Mouse (Mus musculus) bone marrow, adult 2 months (tissue): ENCODE data around the gene Kif5c.

Experiments
- CTCF ChIP-seq: fragments of 200-500 bp; IDR thresholded peaks from 2 replicates; pipeline ENCODE4 v1.5.1; 2011; ENCODE audit warnings: low read length, control low read depth; ENCODE audit not compliant: control insufficient read depth, insufficient read depth
- POLR2A ChIP-seq: fragments of 200-500 bp; IDR thresholded peaks from 2 replicates; pipeline ENCODE4 v1.6.1; 2011; ENCODE audit warnings: low read depth, mild to moderate bottlenecking, control low read depth, low read length, borderline replicate concordance; ENCODE audit not compliant: control insufficient read depth

GRCm38 (mm10) chr2:49659964-49660363 is 40.9 kb downstream of the Kif5c start:
- TF ChIP-seq CTCF (no peak), POLR2A (no peak)
